Mouse (Mus musculus): ENCODE measurements at regions not wholly inside any gene's neighbourhood (a gene's known extent, or its start where the extent isn't known, plus 50 kb on each side); places are given as distances from the start of the nearest gene placed in this dataset.

GRCm38 (mm10) chr15:61159552-61159951 lies 236.7 kb upstream of the A1bg start:
- TF ChIP-seq EP300 (IDR thresholded peaks at IDR 0.05; ENCODE audit: low read depth) (no peak), CTCF (IDR thresholded peaks at IDR 0.05; ENCODE audit: low read depth) (no peak)
